In genomic region chr9:88482230-88482828, GRCm38 (mm10) we compare ENCODE assay signal across 8 mouse cellular contexts. TPM values are rescaled to one million over a fixed set of nuclear protein-coding genes. Genes with fewer than 3 reads are reported as not detected.
A peak's percentile ranks its signal among the peaks of the same experiment; 100 is the strongest.
DNase-seq lines count a peak whose midpoint lies in the region; ATAC-seq lines count a peak whose summit lies in the region.
"Not testable (repeated sequence)": the region's sequence is repeated elsewhere in the genome, so short reads cannot be mapped to it uniquely, and the experiment has no call there.

Syncrip (minus strand) TSS chr9:88482574.

- peak within 1 kb of the TSS; percentile 98 for H3K9ac ChIP-seq in hindbrain, embryonic 15.5 days

- peaks cover 33% of the 10 kb centered on the region for H3K4me1 ChIP-seq in hindbrain, embryonic 15.5 days (replicated peaks)

- ATAC-seq in hindbrain, embryonic 15.5 days (ENCODE audit: low FRiP score, low read depth) = peak; percentile 96

- H3K36me3 ChIP-seq in hindbrain, embryonic 15.5 days = not testable (repeated sequence)

- 0% methylated on average over 36 of the region's 68 CpGs for WGBS in hindbrain, embryonic 15.5 days

- H3K27ac ChIP-seq in hindbrain, embryonic 15.5 days (replicated peaks) = peak within 1 kb of the TSS; percentile 100

- H3K27me3 ChIP-seq in hindbrain, embryonic 15.5 days = not testable (repeated sequence)

- peak within 1 kb of the TSS; percentile 93 for H3K4me3 ChIP-seq in hindbrain, embryonic 15.5 days

- H3K4me2 ChIP-seq in hindbrain, embryonic 15.5 days = peak within 1 kb of the TSS; percentile 70

- DNase-seq in R1 (ENCODE audit: low read depth, low spot score) = peak; percentile 94
- DNase-seq in cerebellum, postnatal 25 days = peak; percentile 93 to 96
- DNase-seq in frontal cortex, postnatal 36 days (ENCODE audit: low spot score in 2 of 2) = peak; percentile 86 to 89
- peak; percentile 83 for DNase-seq in left cerebral cortex, adult 11 months (ENCODE audit: low spot score)
- DNase-seq in lung, postnatal 4 days = peak; percentile 96 to 98
- peak; percentile 93 for DNase-seq in retina, postnatal 7 days (ENCODE audit: low read depth, low spot score)
- peak; percentile 86 for DNase-seq in urinary bladder, adult 2 months (ENCODE audit: low spot score)

- not testable (repeated sequence) for H3K9me3 ChIP-seq in hindbrain, embryonic 15.5 days

RNA-seq across cellular contexts. Expression of gene Syncrip, which starts in this region (rescaled TPM):
- 71.2 and 77.0 TPM in 2 replicates for polyA plus RNA-seq in hindbrain, embryonic 15.5 days (2015; fragmentation: Nextera tagmentation; extraction: Ambion mirVana)
- polyA plus RNA-seq in urinary bladder, adult 2 months (2012; rRNA removed) = 15.9 and 35.9 TPM in 2 replicates

Comparison
In these comparisons a context has a peak if more than half of its experiments do, and no peak if none do; other contexts are left out.
1. Peak in every context shown above with its lines: DNase-seq, ATAC-seq, H3K4me3 ChIP-seq and H3K27ac ChIP-seq.